Mouse (Mus musculus) liver, postnatal 0 days (tissue): ENCODE measurements around the gene Nr3c2.

Experiments used
- CTCF ChIP-seq: sonication (generic); IDR thresholded peaks from 2 replicates; pipeline ENCODE4 v1.5.1; 2016; ENCODE audit warnings: antibody characterized with exemption, low read depth
- EP300 ChIP-seq: IDR thresholded peaks from 2 replicates; pipeline ENCODE4 v1.6.1; 2016; ENCODE audit warnings: antibody characterized with exemption, low read depth, mild to moderate bottlenecking

GRCm38 (mm10) chr8:76928326-76928725, 29.1 kb downstream of the Nr3c2 start:
- TF ChIP-seq CTCF (no peak), EP300 (no peak)
